Mouse (Mus musculus) cortical plate, adult 2 months (tissue): ENCODE results near the gene Pirt.

ENCODE experiments used
- CTCF ChIP-seq: fragments of 200-500 bp; IDR thresholded peaks from 2 replicates; pipeline ENCODE4 v1.5.1; 2011; ENCODE audit warnings: mild to moderate bottlenecking, control low read depth, low read length; ENCODE audit not compliant: insufficient read depth; ENCODE audit errors: extremely low read depth
- POLR2A ChIP-seq: fragments of 200-500 bp; IDR thresholded peaks from 2 replicates; pipeline ENCODE4 v1.6.1; 2011; ENCODE audit warnings: mild to moderate bottlenecking, low read length, control low read depth; ENCODE audit not compliant: insufficient read depth; ENCODE audit errors: extremely low read depth

DNA sequence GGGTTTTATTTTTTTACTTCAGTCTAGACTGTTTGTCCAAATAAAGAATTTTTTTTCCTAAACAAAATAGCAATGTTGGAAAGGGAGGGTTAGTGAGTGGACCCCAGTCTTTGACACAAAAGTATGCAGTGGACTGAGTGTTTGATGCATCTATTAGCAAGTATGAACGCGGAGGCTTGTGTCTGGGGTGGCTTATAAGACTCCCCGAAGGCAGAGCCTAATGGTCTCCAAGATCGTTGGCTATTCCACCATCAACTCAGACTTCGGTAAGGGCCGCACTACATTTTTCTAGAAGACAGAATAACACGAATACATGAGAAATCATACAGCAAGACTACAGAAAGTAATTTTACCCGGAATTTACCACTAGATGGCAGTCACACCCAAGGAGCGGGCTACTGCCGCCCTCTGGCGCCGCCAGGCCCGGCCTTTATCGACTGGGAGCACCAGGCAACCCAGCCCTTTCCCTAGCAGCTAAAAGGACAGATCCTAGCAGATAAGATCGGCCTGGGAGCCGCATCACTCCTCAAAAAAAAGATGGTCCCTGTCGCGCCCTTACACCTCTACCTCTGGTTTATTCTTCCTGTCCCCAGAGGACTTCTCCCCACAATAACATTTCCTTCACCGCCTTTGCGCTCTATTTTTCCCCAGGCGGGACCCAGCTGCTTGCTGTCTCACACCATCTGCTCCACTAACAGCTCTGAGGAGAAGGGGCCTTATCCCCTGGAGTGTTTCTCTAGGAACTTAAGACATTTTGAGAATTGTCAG lies 6.0 kb upstream of the Pirt start:
- TF ChIP-seq POLR2A (no peak), CTCF (peak; percentile 76)
